Mouse (Mus musculus) bone marrow macrophage, adult 2 months (primary cell): ENCODE results near the gene Psmb2. TPM values are rescaled to one million over a fixed set of nuclear protein-coding genes. Genes with fewer than 3 reads are reported as not detected.

Experiments used
- H3K27ac ChIP-seq: 2 replicates; pipeline ENCODE4 v1.5.1; 2012; ENCODE audit warnings: low read depth, low read length; ENCODE audit not compliant: insufficient read depth
- H3K4me1 ChIP-seq: 2 replicates; pipeline ENCODE4 v1.6.1; 2012; ENCODE audit warnings: low read length; ENCODE audit not compliant: control insufficient read depth, insufficient read depth
- H3K4me3 ChIP-seq: 2 replicates; pipeline ENCODE4 v1.5.1; 2012; ENCODE audit warnings: mild to moderate bottlenecking, low read length, moderate library complexity; ENCODE audit not compliant: insufficient read depth
- CTCF ChIP-seq: IDR thresholded peaks from 2 replicates; pipeline ENCODE4 v1.5.1; 2012; ENCODE audit warnings: low read depth, mild to moderate bottlenecking, low read length, moderate library complexity
- POLR2A ChIP-seq: IDR thresholded peaks from 2 replicates; pipeline ENCODE4 v1.6.1; 2012; ENCODE audit warnings: mild to moderate bottlenecking, low read depth, low read length, borderline replicate concordance
- polyA plus RNA-seq: library from polyadenylated mRNA; stranded (reverse); fragments of >200 nt; gene quantifications from 2 replicates; pipeline ENCODE4 v1.2.4, GENCODE M21; 2012; ENCODE audit not compliant: missing spikeins, insufficient read depth, insufficient read length

Psmb2 gene
- polyA plus RNA-seq, 1 experiment, result 182 TPM

- H3K4me3 ChIP-seq, result no peak overlapping the region
- H3K4me1 ChIP-seq, result no peaks in the 10 kb centered on the region
- no peak for TF ChIP-seq POLR2A
- TF ChIP-seq CTCF, result no peak
- no peak overlapping the region for H3K27ac ChIP-seq
Observed at GRCm38 (mm10) chr4:126647996-126648910, 29.2 kb upstream of the Psmb2 start.

- TF ChIP-seq POLR2A (no peak), CTCF (no peak)
- no peak overlapping the region for H3K4me3 ChIP-seq
- no peak overlapping the region for H3K27ac ChIP-seq
Observed at GRCm38 (mm10) chr4:126653148-126653547, 24.3 kb upstream of the Psmb2 start.

GRCm38 (mm10) chr4:126655356-126655755, 22.1 kb upstream of the Psmb2 start:
- Histone ChIP-seq H3K4me3 (no peak overlapping the region), H3K4me1 (0 out of 2 replicates have a peak, but pooled peaks cover under 1% of the 10 kb centered on the region), H3K27ac (no peak overlapping the region)
- TF ChIP-seq CTCF, result no peak
- TF ChIP-seq POLR2A, result no peak

More at GRCm38 (mm10) chr4:126653148-126653547, 24.3 kb upstream of the Psmb2 start:
- H3K4me1 ChIP-seq, result no peaks in the 10 kb centered on the region

- no peak for TF ChIP-seq POLR2A
- no peak overlapping the region for H3K27ac ChIP-seq
- no peak overlapping the region for H3K4me3 ChIP-seq
- peaks cover 11% of the 10 kb centered on the region for H3K4me1 ChIP-seq
Observed at GRCm38 (mm10) chr4:126661249-126661648, 16.2 kb upstream of the Psmb2 start.

- no peak for TF ChIP-seq CTCF
- TF ChIP-seq POLR2A, result no peak
- H3K4me3 ChIP-seq, result no peak overlapping the region
- no peak overlapping the region for H3K27ac ChIP-seq
- H3K4me1 ChIP-seq, result no peaks in the 10 kb centered on the region
Observed at GRCm38 (mm10) chr4:126667075-126667474, 10.4 kb upstream of the Psmb2 start.

GRCm38 (mm10) chr4:126682298-126682697, 4.9 kb downstream of the Psmb2 start:
- no peak overlapping the region for H3K4me3 ChIP-seq
- no peak overlapping the region for H3K27ac ChIP-seq
- H3K4me1 ChIP-seq, result peaks cover 6% of the 10 kb centered on the region
- no peak for TF ChIP-seq POLR2A
- TF ChIP-seq CTCF, result no peak

GRCm38 (mm10) chr4:126683084-126683483, 5.7 kb downstream of the Psmb2 start:
- H3K4me3 ChIP-seq, result no peak overlapping the region
- no peak overlapping the region for H3K27ac ChIP-seq
- H3K4me1 ChIP-seq, result peaks cover 6% of the 10 kb centered on the region
- no peak for TF ChIP-seq CTCF
- no peak for TF ChIP-seq POLR2A

GRCm38 (mm10) chr4:126689457-126689856, 12.0 kb downstream of the Psmb2 start:
- TF ChIP-seq CTCF, result no peak
- TF ChIP-seq POLR2A, result no peak
- Histone ChIP-seq H3K4me3 (no peak overlapping the region), H3K27ac (no peak overlapping the region), H3K4me1 (no peaks in the 10 kb centered on the region)

- Histone ChIP-seq H3K27ac (no peak overlapping the region), H3K4me1 (peaks cover 8% of the 10 kb centered on the region; the same call in 1 of the 2 replicates), H3K4me3 (no peak overlapping the region)
- TF ChIP-seq POLR2A (no peak), CTCF (no peak)
Observed at GRCm38 (mm10) chr4:126693021-126693420, 15.6 kb downstream of the Psmb2 start.

GRCm38 (mm10) chr4:126696908-126697307, 19.5 kb downstream of the Psmb2 start:
- peaks cover 11% of the 10 kb centered on the region for H3K4me1 ChIP-seq
- H3K4me3 ChIP-seq, result no peak overlapping the region
- no peak overlapping the region for H3K27ac ChIP-seq
- no peak for TF ChIP-seq POLR2A
- no peak for TF ChIP-seq CTCF
